Mouse (Mus musculus): ENCODE measurements around the gene Hand1. TPM values are rescaled to one million over a fixed set of nuclear protein-coding genes. Genes with fewer than 3 reads are reported as not detected.
"Not testable (repeated sequence)": the region's sequence is repeated elsewhere in the genome, so short reads cannot be mapped to it uniquely, and the experiment has no call there.

The Hand1 gene
- total RNA-seq, 1 experiment: 6.5 TPM

- Histone ChIP-seq H3K9me3 (ENCODE audit: control insufficient read depth, insufficient read depth, low read depth, low read length) (no peaks in the 10 kb centered on the region), H3K4me1 (ENCODE audit: control insufficient read depth in 2 of 2, insufficient read depth in 2 of 2, low read length in 2 of 2, poor library complexity in 1 of 2) (peaks cover 0 to 13% of the 10 kb centered on the region in 2 experiments; a peak in 2 of 4 replicates), H3K9ac (ENCODE audit: insufficient read depth, low read depth, low read length, poor library complexity, severe bottlenecking) (no peak overlapping the region), H3K4me3 (ENCODE audit: insufficient read depth in 1 of 2, low read depth in 1 of 2, low read length in 2 of 2, poor library complexity in 1 of 2, severe bottlenecking in 1 of 2) (peak overlapping the region; percentile 31 to 39), H3K36me3 (ENCODE audit: control insufficient read depth, insufficient read depth, low read length, poor library complexity, severe bottlenecking) (no peaks in the 10 kb centered on the region), H3K27ac (ENCODE audit: insufficient read depth, low read depth, low read length, poor library complexity, severe bottlenecking) (no peak overlapping the region)
- TF ChIP-seq HCFC1 (IDR thresholded peaks at IDR 0.05; ENCODE audit: borderline replicate concordance, insufficient read depth, low read length): no peak
- no peak for TF ChIP-seq ZC3H11A (IDR thresholded peaks at IDR 0.05; ENCODE audit: borderline replicate concordance, low read depth, low read length)
- no peak for TF ChIP-seq MAFK (IDR thresholded peaks at IDR 0.05; ENCODE audit: insufficient read depth, low read depth, low read length)
- TF ChIP-seq CHD2 (IDR thresholded peaks at IDR 0.05; ENCODE audit: low read depth, low read length): no peak
- TF ChIP-seq ZNF384 (IDR thresholded peaks at IDR 0.05; ENCODE audit: low read depth, low read length): no peak
- DNase-seq (ENCODE audit: low read depth, low spot score): no peak
- in situ Hi-C loops (cut with MboI; ENCODE audit: low sequenced_read_pairs in 2 of 2, unreplicated experiment in 2 of 2): loop anchor here in 1 of 2 experiments (10.0 kb wide), 1 partner anchor 86 kb away; no protein-coding TSS in a partner anchor
Measured at GRCm38 (mm10) chr11:57828955-57829870, 3.4 kb downstream of the Hand1 start.

GRCm38 (mm10) chr11:57827915-57828545, 4.6 kb downstream of the Hand1 start:
- Histone ChIP-seq H3K36me3 (ENCODE audit: control insufficient read depth, insufficient read depth, low read length, poor library complexity, severe bottlenecking) (no peaks in the 10 kb centered on the region), H3K9ac (ENCODE audit: insufficient read depth, low read depth, low read length, poor library complexity, severe bottlenecking) (peak overlapping the region; percentile 34), H3K4me3 (ENCODE audit: insufficient read depth in 1 of 2, low read depth in 1 of 2, low read length in 2 of 2, poor library complexity in 1 of 2, severe bottlenecking in 1 of 2) (peak overlapping the region; percentile 7 to 48; a peak in 3 of 4 replicates), H3K4me1 (ENCODE audit: control insufficient read depth in 2 of 2, insufficient read depth in 2 of 2, low read length in 2 of 2, poor library complexity in 1 of 2) (peaks cover 0 to 13% of the 10 kb centered on the region in 2 experiments; a peak in 2 of 4 replicates), H3K27ac (ENCODE audit: insufficient read depth, low read depth, low read length, poor library complexity, severe bottlenecking) (no peak overlapping the region), H3K9me3 (ENCODE audit: control insufficient read depth, insufficient read depth, low read depth, low read length) (no peaks in the 10 kb centered on the region)
- no peak for TF ChIP-seq ZNF384 (IDR thresholded peaks at IDR 0.05; ENCODE audit: low read depth, low read length)
- TF ChIP-seq CHD2 (IDR thresholded peaks at IDR 0.05; ENCODE audit: low read depth, low read length): no peak
- no peak for TF ChIP-seq ZC3H11A (IDR thresholded peaks at IDR 0.05; ENCODE audit: borderline replicate concordance, low read depth, low read length)
- no peak for TF ChIP-seq MAFK (IDR thresholded peaks at IDR 0.05; ENCODE audit: insufficient read depth, low read depth, low read length)
- TF ChIP-seq HCFC1 (IDR thresholded peaks at IDR 0.05; ENCODE audit: borderline replicate concordance, insufficient read depth, low read length): no peak
- DNase-seq (ENCODE audit: low read depth, low spot score): no peak
- in situ Hi-C loops (cut with MboI; ENCODE audit: low sequenced_read_pairs in 2 of 2, unreplicated experiment in 2 of 2): loop anchor here in 1 of 2 experiments (10.0 kb wide), 1 partner anchor 87 kb away; no protein-coding TSS in a partner anchor

- no peak for TF ChIP-seq HCFC1 (IDR thresholded peaks at IDR 0.05; ENCODE audit: borderline replicate concordance, insufficient read depth, low read length)
- no peak for TF ChIP-seq ZNF384 (IDR thresholded peaks at IDR 0.05; ENCODE audit: low read depth, low read length)
- TF ChIP-seq ZC3H11A (IDR thresholded peaks at IDR 0.05; ENCODE audit: borderline replicate concordance, low read depth, low read length): no peak
- TF ChIP-seq MAFK (IDR thresholded peaks at IDR 0.05; ENCODE audit: insufficient read depth, low read depth, low read length): no peak
- TF ChIP-seq CHD2 (IDR thresholded peaks at IDR 0.05; ENCODE audit: low read depth, low read length): no peak
- H3K4me3 ChIP-seq (ENCODE audit: insufficient read depth in 1 of 2, low read depth in 1 of 2, low read length in 2 of 2, poor library complexity in 1 of 2, severe bottlenecking in 1 of 2): peak overlapping the region; percentile 7 to 48; a peak in 3 of 4 replicates
- H3K9me3 ChIP-seq (ENCODE audit: control insufficient read depth, insufficient read depth, low read depth, low read length): no peaks in the 10 kb centered on the region
- peaks cover 0 to 13% of the 10 kb centered on the region in 2 experiments; a peak in 2 of 4 replicates for H3K4me1 ChIP-seq (ENCODE audit: control insufficient read depth in 2 of 2, insufficient read depth in 2 of 2, low read length in 2 of 2, poor library complexity in 1 of 2)
- DNase-seq (ENCODE audit: low read depth, low spot score): no peak
- in situ Hi-C loops (cut with MboI; ENCODE audit: low sequenced_read_pairs in 2 of 2, unreplicated experiment in 2 of 2): loop anchor here in 1 of 2 experiments (10.0 kb wide), 1 partner anchor 88 kb away; no protein-coding TSS in a partner anchor
- H3K27ac ChIP-seq (ENCODE audit: insufficient read depth, low read depth, low read length, poor library complexity, severe bottlenecking): no peak overlapping the region
- H3K9ac ChIP-seq (ENCODE audit: insufficient read depth, low read depth, low read length, poor library complexity, severe bottlenecking): peak overlapping the region; percentile 34
- no peaks in the 10 kb centered on the region for H3K36me3 ChIP-seq (ENCODE audit: control insufficient read depth, insufficient read depth, low read length, poor library complexity, severe bottlenecking)
Measured at GRCm38 (mm10) chr11:57827048-57827914, 5.3 kb downstream of the Hand1 start.

GRCm38 (mm10) chr11:57825234-57825633, 7.4 kb downstream of the Hand1 start:
- not testable (repeated sequence) for H3K9me3 ChIP-seq (ENCODE audit: control insufficient read depth, insufficient read depth, low read depth, low read length); H3K36me3 ChIP-seq (ENCODE audit: control insufficient read depth, insufficient read depth, low read length, poor library complexity, severe bottlenecking); H3K4me3 ChIP-seq (ENCODE audit: insufficient read depth in 1 of 2, low read depth in 1 of 2, low read length in 2 of 2, poor library complexity in 1 of 2, severe bottlenecking in 1 of 2); H3K9ac ChIP-seq (ENCODE audit: insufficient read depth, low read depth, low read length, poor library complexity, severe bottlenecking); H3K4me1 ChIP-seq (ENCODE audit: control insufficient read depth in 2 of 2, insufficient read depth in 2 of 2, low read length in 2 of 2, poor library complexity in 1 of 2); H3K27ac ChIP-seq (ENCODE audit: insufficient read depth, low read depth, low read length, poor library complexity, severe bottlenecking); DNase-seq (ENCODE audit: low read depth, low spot score)
- in situ Hi-C loops (cut with MboI; ENCODE audit: low sequenced_read_pairs in 2 of 2, unreplicated experiment in 2 of 2): loop anchor here in 1 of 2 experiments (10.0 kb wide), 1 partner anchor 90 kb away; no protein-coding TSS in a partner anchor

Data from ES-E14 (cell line).